Mouse (Mus musculus): ENCODE results near the gene Srp68. TPM values are rescaled to one million over a fixed set of nuclear protein-coding genes. Genes with fewer than 3 reads are reported as not detected.

Gene Srp68
- polyA plus RNA-seq, 2 experiments = 28.8 to 37.6 TPM

- Histone ChIP-seq H3K4me3 (ENCODE audit: insufficient read depth in 1 of 2, low read depth in 2 of 2, low read length in 2 of 2) (no peak overlapping the region), H3K27ac (peak overlapping the region; percentile 83), H3K4me1 (replicated peaks; ENCODE audit: control insufficient read depth in 2 of 2, insufficient read depth in 2 of 2, low read length in 1 of 2) (peaks cover 19 to 26% of the 10 kb centered on the region in 2 experiments), H3K4me2 (ENCODE audit: low read depth) (peak overlapping the region; percentile 85), H3K9me3 (ENCODE audit: control insufficient read depth, low read length) (no peaks in the 10 kb centered on the region; the same call in 1 of the 2 replicates), H3K36me3 (replicated peaks; ENCODE audit: control insufficient read depth, insufficient read depth, low read depth) (peaks cover 2% of the 10 kb centered on the region; the same call in 1 of the 2 replicates), H3K27me3 (ENCODE audit: control insufficient read depth, insufficient read depth, low read length) (no peaks in the 10 kb centered on the region), H3K9ac (replicated peaks) (no peak overlapping the region)
- ATAC-seq (ENCODE audit: insufficient read depth) (peak; percentile 80), DNase-seq (ENCODE audit: low read depth in 3 of 3, low spot score in 3 of 3) (peak; percentile 49 to 80 (median 54))
- WGBS (ENCODE audit: insufficient replicate concordance) = 51% methylated on average over 12 of the region's 12 CpGs
- TF ChIP-seq CTCF (IDR thresholded peaks at IDR 0.05; ENCODE audit: low read depth) (no peak), EP300 (IDR thresholded peaks at IDR 0.05; ENCODE audit: low read depth) (peak; percentile 49)
Measured at GRCm38 (mm10) chr11:116307762-116308531, 33.9 kb upstream of the Srp68 start.

GRCm38 (mm10) chr11:116307019-116307725, 33.2 kb upstream of the Srp68 start, which contains the start of gene Exoc7:
Exoc7 (minus strand) TSS chr11:116307233.
- Histone ChIP-seq H3K9me3 (ENCODE audit: control insufficient read depth, low read length) (no peaks in the 10 kb centered on the region; the same call in 1 of the 2 replicates), H3K9ac (replicated peaks) (peak within 1 kb of the TSS; percentile 76), H3K4me3 (ENCODE audit: insufficient read depth in 1 of 2, low read depth in 2 of 2, low read length in 2 of 2) (peak within 1 kb of the TSS; percentile 77 to 83), H3K4me1 (replicated peaks; ENCODE audit: control insufficient read depth in 2 of 2, insufficient read depth in 2 of 2, low read length in 1 of 2) (peaks cover 19 to 26% of the 10 kb centered on the region in 2 experiments), H3K4me2 (ENCODE audit: low read depth) (peak within 1 kb of the TSS; percentile 85), H3K27me3 (ENCODE audit: control insufficient read depth, insufficient read depth, low read length) (no peaks in the 10 kb centered on the region), H3K36me3 (replicated peaks; ENCODE audit: control insufficient read depth, insufficient read depth, low read depth) (peaks cover 2% of the 10 kb centered on the region; the same call in 1 of the 2 replicates), H3K27ac (peak within 1 kb of the TSS; percentile 83)
- ATAC-seq (ENCODE audit: insufficient read depth) = peak; percentile 25; the same call in 1 of the 2 replicates
- 51% methylated on average over 10 of the region's 10 CpGs for WGBS (ENCODE audit: insufficient replicate concordance)
- peak in 1 of 3 experiments; percentile 66 for DNase-seq (ENCODE audit: low read depth in 3 of 3, low spot score in 3 of 3)
- no peak for TF ChIP-seq CTCF (IDR thresholded peaks at IDR 0.05; ENCODE audit: low read depth)
- TF ChIP-seq EP300 (IDR thresholded peaks at IDR 0.05; ENCODE audit: low read depth) = no peak

GRCm38 (mm10) chr11:116306126-116306982, 32.3 kb upstream of the Srp68 start:
- ATAC-seq (ENCODE audit: insufficient read depth) = peak; percentile 76
- H3K9me3 ChIP-seq (ENCODE audit: control insufficient read depth, low read length) = no peaks in the 10 kb centered on the region; the same call in 1 of the 2 replicates
- WGBS (ENCODE audit: insufficient replicate concordance) = 1% methylated on average over 53 of the region's 53 CpGs

GRCm38 (mm10) chr11:116305423-116305822, 31.4 kb upstream of the Srp68 start:
- peak overlapping the region; percentile 85 for H3K4me2 ChIP-seq (ENCODE audit: low read depth)
- no peak for DNase-seq (ENCODE audit: low read depth in 3 of 3, low spot score in 3 of 3)
- peaks cover 19 to 26% of the 10 kb centered on the region in 2 experiments for H3K4me1 ChIP-seq (replicated peaks; ENCODE audit: control insufficient read depth in 2 of 2, insufficient read depth in 2 of 2, low read length in 1 of 2)
- H3K9ac ChIP-seq (replicated peaks) = no peak overlapping the region
- no peak overlapping the region for H3K27ac ChIP-seq
- 87% methylated on average over 2 of the region's 2 CpGs for WGBS (ENCODE audit: insufficient replicate concordance)
- no peaks in the 10 kb centered on the region; the same call in 1 of the 2 replicates for H3K9me3 ChIP-seq (ENCODE audit: control insufficient read depth, low read length)
- H3K4me3 ChIP-seq (ENCODE audit: insufficient read depth in 1 of 2, low read depth in 2 of 2, low read length in 2 of 2) = peak overlapping the region in 1 of 2 experiments; percentile 77; a peak in 1 of 4 replicates
- ATAC-seq (ENCODE audit: insufficient read depth) = no peak
- TF ChIP-seq EP300 (IDR thresholded peaks at IDR 0.05; ENCODE audit: low read depth) = no peak
- TF ChIP-seq CTCF (IDR thresholded peaks at IDR 0.05; ENCODE audit: low read depth) = no peak
- no peaks in the 10 kb centered on the region for H3K27me3 ChIP-seq (ENCODE audit: control insufficient read depth, insufficient read depth, low read length)
- H3K36me3 ChIP-seq (replicated peaks; ENCODE audit: control insufficient read depth, insufficient read depth, low read depth) = peaks cover 2% of the 10 kb centered on the region; the same call in 1 of the 2 replicates

More at GRCm38 (mm10) chr11:116306126-116306982, 32.3 kb upstream of the Srp68 start:
- Histone ChIP-seq H3K36me3 (replicated peaks; ENCODE audit: control insufficient read depth, insufficient read depth, low read depth) (peaks cover 2% of the 10 kb centered on the region; the same call in 1 of the 2 replicates), H3K4me2 (ENCODE audit: low read depth) (peak overlapping the region; percentile 85), H3K4me3 (ENCODE audit: insufficient read depth in 1 of 2, low read depth in 2 of 2, low read length in 2 of 2) (peak overlapping the region; percentile 77 to 83), H3K9ac (replicated peaks) (peak overlapping the region; percentile 76), H3K27me3 (ENCODE audit: control insufficient read depth, insufficient read depth, low read length) (no peaks in the 10 kb centered on the region), H3K27ac (peak overlapping the region; percentile 83), H3K4me1 (replicated peaks; ENCODE audit: control insufficient read depth in 2 of 2, insufficient read depth in 2 of 2, low read length in 1 of 2) (peaks cover 19 to 26% of the 10 kb centered on the region in 2 experiments)
- TF ChIP-seq EP300 (IDR thresholded peaks at IDR 0.05; ENCODE audit: low read depth) (no peak), CTCF (IDR thresholded peaks at IDR 0.05; ENCODE audit: low read depth) (no peak)
- peak; percentile 87 to 90 (median 87) for DNase-seq (ENCODE audit: low read depth in 3 of 3, low spot score in 3 of 3)
